In the genomic region with DNA sequence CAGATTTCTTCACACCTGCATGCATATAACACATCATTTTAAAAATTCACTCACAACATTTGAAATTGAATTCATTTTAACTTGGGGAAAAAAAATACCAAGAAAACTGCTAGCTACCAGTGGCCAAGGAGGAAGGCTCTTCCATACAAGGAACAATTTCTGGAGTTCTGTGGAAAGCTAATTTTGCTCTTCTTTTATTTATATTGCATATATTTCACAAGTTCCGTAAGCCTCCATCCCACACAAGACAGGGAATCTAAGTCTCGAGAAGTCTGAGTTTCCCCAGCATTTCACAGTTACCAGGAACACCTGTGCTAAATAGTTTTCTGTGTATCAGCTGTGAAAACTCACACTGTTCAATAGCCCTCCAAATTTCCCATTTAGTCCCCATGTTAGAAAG, we compare ENCODE assay signal across 27 mouse cellular contexts.
DNase-seq lines count a peak whose midpoint lies in the region; ATAC-seq lines count a peak whose summit lies in the region.
"Had no signal": no experiment of that assay in that cellular context is flagged by ENCODE, and none has a peak within 500 bp of the region (broad histone marks: within the 10 kb centered on the region; RNA-seq: fewer than 3 reads in every experiment).

No protein-coding gene starts in this region.

- no peaks in the 10 kb centered on the region for H3K27me3 ChIP-seq in midbrain, embryonic 11.5 days (ENCODE audit: control insufficient read depth, insufficient read depth, low read length)
- H3K27me3 ChIP-seq in midbrain, embryonic 10.5 days (ENCODE audit: low read depth, poor library complexity, severe bottlenecking), result no peaks in the 10 kb centered on the region
- H3K27me3 ChIP-seq in intestine, embryonic 16.5 days (replicated peaks; ENCODE audit: control insufficient read depth, insufficient read depth, low read length), result no peaks in the 10 kb centered on the region
- H3K27me3 ChIP-seq: embryonic facial prominence, embryonic 13.5 days; forebrain, embryonic 12.5 days; forebrain, embryonic 15.5 days; heart, embryonic 13.5 days had no signal

- DNase-seq in left cerebral cortex, adult 11 months (ENCODE audit: low spot score), result peak; percentile 13
- no peak for DNase-seq in left cerebral cortex, postnatal 36 days (ENCODE audit: low spot score in 2 of 2)
- DNase-seq in midbrain, embryonic 11.5 days (ENCODE audit: low spot score, missing footprints), result peak; percentile 66
- DNase-seq in midbrain, embryonic 10.5 days (ENCODE audit: low spot score), result no peak
- peak; percentile 3 to 6 for DNase-seq in right cerebral cortex, adult 2 months (ENCODE audit: low spot score in 2 of 2)
- DNase-seq in right cerebral cortex, postnatal 25 days, result no peak
- peak; percentile 64 for DNase-seq in telencephalon, adult 2 months (ENCODE audit: low read depth, low spot score)
- DNase-seq: adrenal gland, adult 2 months; adrenal gland, postnatal 14 days; cerebellum, adult 11-12 months; cerebellum, adult 8-10 months; cerebellum, postnatal 36 days; gastrocnemius, postnatal 10 days; gastrocnemius, postnatal 36 days; heart, adult 2 months; heart, postnatal 14 days; heart, postnatal 4 days had no signal

- H3K9me3 ChIP-seq in midbrain, embryonic 11.5 days (ENCODE audit: control insufficient read depth, low read length), result no peaks in the 10 kb centered on the region
- H3K9me3 ChIP-seq in midbrain, embryonic 10.5 days (replicated peaks), result no peaks in the 10 kb centered on the region
- no peaks in the 10 kb centered on the region for H3K9me3 ChIP-seq in intestine, embryonic 16.5 days (ENCODE audit: control insufficient read depth, low read length)
- H3K9me3 ChIP-seq: embryonic facial prominence, embryonic 10.5 days; embryonic facial prominence, embryonic 13.5 days; forebrain, embryonic 12.5 days; forebrain, embryonic 15.5 days; heart, embryonic 10.5 days; heart, embryonic 13.5 days had no signal

- H3K4me3 ChIP-seq in midbrain, embryonic 11.5 days (ENCODE audit: low read depth, low read length), result no peak overlapping the region
- no peak overlapping the region for H3K4me3 ChIP-seq in midbrain, embryonic 10.5 days
- H3K4me3 ChIP-seq in intestine, embryonic 16.5 days (ENCODE audit: low read length), result no peak overlapping the region
- H3K4me3 ChIP-seq: embryonic facial prominence, embryonic 10.5 days; embryonic facial prominence, embryonic 13.5 days; erythroblast, embryonic 14.5 days; forebrain, embryonic 12.5 days; forebrain, embryonic 15.5 days; heart, adult 2 months; heart, embryonic 10.5 days; heart, embryonic 13.5 days had no signal

- H3K27ac ChIP-seq in midbrain, embryonic 11.5 days (ENCODE audit: low read depth, low read length), result no peak overlapping the region
- no peak overlapping the region for H3K27ac ChIP-seq in midbrain, embryonic 10.5 days (replicated peaks)
- H3K27ac ChIP-seq in intestine, embryonic 16.5 days (ENCODE audit: low read length), result no peak overlapping the region
- H3K27ac ChIP-seq: embryonic facial prominence, embryonic 10.5 days; embryonic facial prominence, embryonic 13.5 days; forebrain, embryonic 12.5 days; forebrain, embryonic 15.5 days; heart, adult 2 months; heart, embryonic 10.5 days; heart, embryonic 13.5 days; hindbrain, embryonic 14.5 days had no signal

- WGBS in midbrain, embryonic 11.5 days, result 70% methylated on average over 2 of the region's 2 CpGs
- 82% methylated on average over 2 of the region's 2 CpGs for WGBS in midbrain, embryonic 10.5 days
- 83% methylated on average over 2 of the region's 2 CpGs for WGBS in intestine, embryonic 16.5 days

- no peaks in the 10 kb centered on the region for H3K36me3 ChIP-seq in midbrain, embryonic 11.5 days (ENCODE audit: control insufficient read depth, insufficient read depth, low read length)
- no peaks in the 10 kb centered on the region for H3K36me3 ChIP-seq in midbrain, embryonic 10.5 days
- H3K36me3 ChIP-seq in intestine, embryonic 16.5 days (ENCODE audit: control insufficient read depth, insufficient read depth, low read length), result no peaks in the 10 kb centered on the region
- H3K36me3 ChIP-seq: embryonic facial prominence, embryonic 10.5 days; embryonic facial prominence, embryonic 13.5 days; forebrain, embryonic 12.5 days; forebrain, embryonic 15.5 days; heart, embryonic 10.5 days; heart, embryonic 13.5 days had no signal

- intact Hi-C loops in left cerebral cortex, postnatal 36 days (cut with DNase I), result loop anchor here (10.0 kb wide), 1 partner anchor 200 kb away; the partner anchor contains the start of gene Tenm2

- H3K9ac ChIP-seq in midbrain, embryonic 11.5 days (ENCODE audit: low read length), result no peak overlapping the region
- H3K9ac ChIP-seq in intestine, embryonic 16.5 days (ENCODE audit: low read depth, low read length), result no peak overlapping the region
- H3K9ac ChIP-seq: embryonic facial prominence, embryonic 13.5 days; forebrain, embryonic 12.5 days; forebrain, embryonic 15.5 days; heart, embryonic 13.5 days; hindbrain, embryonic 14.5 days had no signal

- H3K4me2 ChIP-seq in midbrain, embryonic 11.5 days, result no peak overlapping the region
- no peak overlapping the region for H3K4me2 ChIP-seq in intestine, embryonic 16.5 days (ENCODE audit: low read depth, low read length)
- H3K4me2 ChIP-seq: embryonic facial prominence, embryonic 13.5 days; forebrain, embryonic 12.5 days; forebrain, embryonic 15.5 days; heart, embryonic 13.5 days had no signal

- ATAC-seq in midbrain, embryonic 11.5 days (ENCODE audit: low FRiP score), result no peak
- ATAC-seq in intestine, embryonic 16.5 days, result no peak
- ATAC-seq: CD4-positive, CD25-positive, alpha-beta regulatory T cell, adult 4 months had no signal

- peaks cover 5% of the 10 kb centered on the region for H3K4me1 ChIP-seq in midbrain, embryonic 11.5 days (ENCODE audit: control insufficient read depth, insufficient read depth, low read length)
- peaks cover 14% of the 10 kb centered on the region for H3K4me1 ChIP-seq in midbrain, embryonic 10.5 days
- H3K4me1 ChIP-seq in intestine, embryonic 16.5 days (ENCODE audit: control insufficient read depth, insufficient read depth, low read length), result no peaks in the 10 kb centered on the region
- H3K4me1 ChIP-seq: embryonic facial prominence, embryonic 13.5 days; heart, embryonic 10.5 days; heart, embryonic 13.5 days had no signal

Comparison
In these comparisons a context has a peak if more than half of its experiments do, and no peak if none do; other contexts are left out.
1. DNase-seq: peak in left cerebral cortex, adult 11 months (single experiment), midbrain, embryonic 11.5 days (single experiment), right cerebral cortex, adult 2 months (2 of 2) and telencephalon, adult 2 months (single experiment); none in left cerebral cortex, postnatal 36 days (0 of 2), midbrain, embryonic 10.5 days (single experiment) and right cerebral cortex, postnatal 25 days (single experiment).